In the genomic region with DNA sequence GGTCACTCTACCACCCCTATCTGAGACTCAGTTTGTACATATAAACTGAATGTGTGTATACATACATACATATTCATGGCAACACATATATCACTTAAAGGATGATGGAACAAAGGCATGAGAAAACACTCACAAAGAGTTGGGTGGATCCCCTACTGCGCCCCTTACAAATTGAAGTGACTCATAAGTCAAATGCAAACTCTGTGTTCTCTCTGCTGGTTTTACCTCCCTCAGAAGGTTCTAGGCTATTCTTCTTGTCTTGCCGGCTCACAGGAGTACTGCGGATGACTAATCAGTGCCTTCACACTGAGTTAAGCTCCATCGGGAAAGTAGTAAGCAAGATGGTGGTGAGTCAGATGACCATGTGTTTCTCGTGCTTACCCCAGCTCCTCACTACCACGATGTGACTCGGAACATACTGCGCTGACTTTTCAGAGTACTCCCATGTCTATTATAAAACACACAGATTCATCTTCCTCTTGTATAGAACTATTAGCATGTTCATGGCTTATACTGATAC, we compare ENCODE assay signal across 16 mouse cellular contexts.
"Had no signal": no experiment of that assay in that cellular context is flagged by ENCODE, and none has a peak within 500 bp of the region (broad histone marks: within the 10 kb centered on the region; RNA-seq: fewer than 3 reads in every experiment).

No protein-coding gene starts in this region.

- H3K27me3 ChIP-seq: kidney, embryonic 15.5 days; liver, embryonic 13.5 days had no signal

- H3K27ac ChIP-seq: kidney, embryonic 15.5 days; left cerebral cortex, adult 2 months; liver, embryonic 13.5 days; stomach, postnatal 0 days had no signal

- H3K9me3 ChIP-seq: kidney, embryonic 15.5 days; liver, embryonic 13.5 days had no signal

- H3K4me3 ChIP-seq: kidney, embryonic 15.5 days; left cerebral cortex, adult 2 months; liver, embryonic 13.5 days had no signal

- H3K36me3 ChIP-seq: kidney, embryonic 15.5 days; liver, embryonic 13.5 days had no signal

- H3K4me2 ChIP-seq: kidney, embryonic 15.5 days; liver, embryonic 13.5 days; midbrain, embryonic 11.5 days had no signal

- H3K9ac ChIP-seq: kidney, embryonic 15.5 days; liver, embryonic 13.5 days had no signal

- DNase-seq: kidney, adult 8-10 months; kidney, postnatal 14 days; kidney, postnatal 4 days; layer of hippocampus, postnatal 36 days; liver, embryonic 13.5 days; lung, adult 2 months; lung, postnatal 14 days; lung, postnatal 4 days; midbrain, embryonic 14.5 days; right cerebral cortex, postnatal 25 days; thymus, adult 2 months; thymus, postnatal 14 days had no signal
